Mouse (Mus musculus) CD4-positive, CD25-positive, alpha-beta regulatory T cell, adult 4 months (primary cell): ENCODE measurements around the gene 1600015I10Rik. TPM values are rescaled to one million over a fixed set of nuclear protein-coding genes. Genes with fewer than 3 reads are reported as not detected.

Experiments used
- ATAC-seq: one replicate; pipeline ENCODE4 v1.8.0; 2017
- polyA plus RNA-seq, 2 experiments: library from polyadenylated mRNA; unstranded; fragments of 100-300 nt; shearing (Covaris generic); gene quantifications; one replicate each; pipeline ENCODE4 v1.2.1; 2017

The 1600015I10Rik gene
- polyA plus RNA-seq, 2 experiments from 2014 or later = not detected

DNA sequence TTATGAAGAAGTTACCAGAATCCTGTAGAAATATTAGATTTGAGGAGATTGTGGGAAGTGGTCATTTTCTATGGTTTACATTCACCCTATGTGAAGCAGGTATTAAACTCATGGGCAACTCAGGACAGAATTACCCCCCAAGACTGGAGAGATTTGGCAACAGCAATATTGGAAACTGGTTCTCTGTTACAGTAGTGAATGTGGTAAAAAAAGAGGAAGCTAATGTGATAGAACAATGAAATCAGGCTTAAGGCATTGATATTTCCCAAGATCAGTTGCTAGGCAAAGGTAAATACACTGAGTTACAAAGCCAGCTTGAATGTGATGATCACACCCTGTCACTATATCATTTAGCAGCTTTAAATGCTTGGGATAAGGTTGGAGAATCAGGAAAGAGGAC is 38.2 kb downstream of the 1600015I10Rik start:
- ATAC-seq = no peak

DNA sequence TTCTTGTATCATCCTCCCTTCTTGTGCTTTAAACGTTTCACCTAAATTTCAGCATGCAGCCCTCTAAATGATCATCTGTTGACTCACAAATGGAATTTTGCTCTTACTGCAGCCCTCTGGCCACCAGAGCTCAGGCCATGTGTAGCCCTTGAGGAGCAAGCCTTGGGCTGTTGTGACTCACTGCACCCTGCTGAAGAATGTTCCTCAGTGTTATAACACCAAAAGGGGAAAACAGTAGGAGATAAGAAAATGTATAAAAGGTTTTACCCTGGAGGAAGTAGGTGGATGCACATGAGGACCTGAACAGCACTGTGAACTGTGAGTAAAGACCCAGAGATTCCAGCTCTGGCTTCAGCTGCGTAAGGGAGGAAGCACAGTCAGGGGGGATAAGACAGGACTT is 45.0 kb downstream of the 1600015I10Rik start, which contains the start of gene Doxl2:
TSS of gene Doxl2 (plus strand) at position 301 of the 400 bp plus-strand sequence.
- no peak for ATAC-seq

DNA sequence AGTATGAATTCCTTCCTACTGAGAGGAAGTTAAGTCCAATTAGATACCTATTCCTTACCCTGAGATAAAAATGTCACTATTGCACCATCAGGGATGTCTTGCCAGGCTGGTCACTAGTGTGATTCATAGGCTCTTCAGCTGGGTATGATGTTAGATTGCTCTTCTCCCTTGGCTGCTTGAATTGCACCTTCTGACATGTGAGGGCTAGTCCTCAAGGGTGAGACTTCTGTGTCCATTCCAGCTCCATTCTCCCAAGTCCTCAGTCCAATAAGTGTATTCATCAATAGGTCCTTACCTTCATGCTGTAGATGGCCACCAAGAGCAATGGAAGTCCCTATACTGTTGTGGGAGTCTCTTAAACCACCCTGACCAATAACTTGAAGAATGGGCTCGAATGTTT is 49.9 kb downstream of the 1600015I10Rik start:
- no peak for ATAC-seq

DNA sequence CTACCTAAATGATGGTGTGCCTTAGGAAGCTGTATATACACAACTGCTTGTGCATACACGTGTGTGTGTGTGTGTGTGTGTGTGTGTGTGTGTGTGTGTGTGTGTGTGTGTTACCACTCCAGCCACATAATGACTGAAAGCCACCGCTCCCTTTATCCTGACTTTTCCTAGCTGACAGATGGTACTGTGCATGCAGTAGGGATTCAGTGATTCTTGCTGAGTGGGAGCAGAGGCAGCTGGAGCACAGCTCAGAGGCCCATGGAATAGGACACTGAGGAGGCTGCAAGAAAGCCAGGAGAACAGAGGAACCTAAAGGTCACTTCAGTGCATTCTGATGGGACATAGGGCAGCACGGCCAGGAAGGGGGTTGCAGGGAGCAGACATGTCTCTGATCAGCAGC is 52.6 kb downstream of the 1600015I10Rik start:
- ATAC-seq = no peak

Other genes with a start within 250 kb of the 1600015I10Rik start
- 1,000 to 10,000 TPM; 1,771 to 1,850 TPM for gene Gimap4, start 245.3 kb upstream of the 1600015I10Rik start, polyA plus RNA-seq
- 1,000 to 10,000 TPM; 1,247 to 1,551 TPM for gene Gimap6, start 221.7 kb upstream of the 1600015I10Rik start, polyA plus RNA-seq
- gene Gm28053, start 211.3 kb upstream of the 1600015I10Rik start, polyA plus RNA-seq = 10 to 100 TPM; 62.5 to 69.5 TPM
- 100 to 1,000 TPM; 600 to 617 TPM for gene Gimap7, start 211.3 kb upstream of the 1600015I10Rik start, polyA plus RNA-seq
- gene Gimap1, start 190.8 kb upstream of the 1600015I10Rik start, polyA plus RNA-seq = 100 to 1,000 TPM; 342 to 402 TPM
- 100 to 1,000 TPM; 196 to 256 TPM for gene Gimap5, start 183.7 kb upstream of the 1600015I10Rik start, polyA plus RNA-seq
- gene Gimap3, start 159.0 kb upstream of the 1600015I10Rik start, polyA plus RNA-seq = 1,000 to 10,000 TPM; 1,659 to 2,511 TPM
- gene Tmem176a, start 89.0 kb upstream of the 1600015I10Rik start, polyA plus RNA-seq = 10 to 100 TPM; 14.0 to 16.7 TPM
- gene Tmem176b, start 88.4 kb upstream of the 1600015I10Rik start, polyA plus RNA-seq = 10 to 100 TPM; 17.3 to 22.7 TPM
- under 1 TPM; 0.13 to 0.30 TPM for gene Aoc1, start 57.0 kb upstream of the 1600015I10Rik start, polyA plus RNA-seq
- not detected for gene Doxl2, start 45.1 kb downstream of the 1600015I10Rik start, polyA plus RNA-seq
- not detected for gene Svs1, start 57.0 kb downstream of the 1600015I10Rik start, polyA plus RNA-seq
- 1 to 10 TPM; 2.0 to 2.4 TPM for gene Gpnmb, start 106.7 kb downstream of the 1600015I10Rik start, polyA plus RNA-seq
- gene Malsu1, start 143.9 kb downstream of the 1600015I10Rik start, polyA plus RNA-seq = 10 to 100 TPM; 22.2 to 42.4 TPM